Mouse (Mus musculus) midbrain, embryonic 14.5 days (tissue): ENCODE data around the gene Sugp1. TPM values are rescaled to one million over a fixed set of nuclear protein-coding genes. Genes with fewer than 3 reads are reported as not detected.

ENCODE experiments used
- ATAC-seq: fragments of 200-750 bp; cut with Nextera tagmentation; 2 replicates; pipeline ENCODE4 v1.8.0; 2017; ENCODE audit warnings: moderate number of reproducible peaks, moderate library complexity; ENCODE audit not compliant: low FRiP score, low TSS enrichment
- DNase-seq: peaks from one replicate; pipeline ENCODE4 v3.0.0-alpha.2; 2015
- H3K27ac ChIP-seq: fragments of 300-500 bp; sonication (generic); replicated peaks from 2 replicates; pipeline ENCODE4 v1.5.1; 2014; ENCODE audit warnings: mild to moderate bottlenecking, low read depth, low read length, moderate library complexity
- H3K27me3 ChIP-seq: fragments of 300-500 bp; sonication (generic); 2 replicates; pipeline ENCODE4 v1.6.1; 2014; ENCODE audit warnings: low read length, control low read depth, mixed read lengths; ENCODE audit not compliant: control insufficient read depth, insufficient read depth
- H3K36me3 ChIP-seq: fragments of 300-500 bp; sonication (generic); 2 replicates; pipeline ENCODE4 v1.6.1; 2014; ENCODE audit warnings: low read length, control low read depth; ENCODE audit not compliant: control insufficient read depth, insufficient read depth
- H3K4me1 ChIP-seq: fragments of 300-500 bp; sonication (generic); 2 replicates; pipeline ENCODE4 v1.6.1; 2014; ENCODE audit warnings: mild to moderate bottlenecking, antibody characterized with exemption, low read length, control low read depth; ENCODE audit not compliant: control insufficient read depth, insufficient read depth
- H3K4me2 ChIP-seq: fragments of 300-500 bp; sonication (generic); 2 replicates; pipeline ENCODE4 v1.6.1; 2014; ENCODE audit warnings: mild to moderate bottlenecking, low read length, moderate library complexity
- H3K4me3 ChIP-seq: fragments of 300-500 bp; sonication (generic); replicated peaks from 2 replicates; pipeline ENCODE4 v1.5.1; 2014; ENCODE audit warnings: low read depth, low read length
- H3K9ac ChIP-seq: fragments of 300-500 bp; sonication (generic); replicated peaks from 2 replicates; pipeline ENCODE4 v1.6.1; 2014; ENCODE audit warnings: mild to moderate bottlenecking, low read length, moderate library complexity
- H3K9me3 ChIP-seq: fragments of 300-500 bp; sonication (generic); 2 replicates; pipeline ENCODE4 v1.6.1; 2016; ENCODE audit warnings: low read length, control low read depth, mixed read lengths; ENCODE audit not compliant: control insufficient read depth
- WGBS: fragments of 180-500 bp; shearing (Covaris S2); extraction: QIAGEN DNeasy Blood & Tissue Kit; methylation state at CpG from one replicate; pipeline ENCODE4 v1.1.7; 2014; 5-methylcytosine and 5-hydroxymethylcytosine counted together
- polyA plus RNA-seq: library from polyadenylated mRNA; unstranded; fragments of >200 nt; fragmentation: Nextera tagmentation; extraction: Ambion mirVana; gene quantifications from 2 replicates; pipeline ENCODE4 v1.2.1, GENCODE M21; 2014

Gene Sugp1
- 49.2 and 52.7 TPM in 2 replicates for polyA plus RNA-seq

DNA sequence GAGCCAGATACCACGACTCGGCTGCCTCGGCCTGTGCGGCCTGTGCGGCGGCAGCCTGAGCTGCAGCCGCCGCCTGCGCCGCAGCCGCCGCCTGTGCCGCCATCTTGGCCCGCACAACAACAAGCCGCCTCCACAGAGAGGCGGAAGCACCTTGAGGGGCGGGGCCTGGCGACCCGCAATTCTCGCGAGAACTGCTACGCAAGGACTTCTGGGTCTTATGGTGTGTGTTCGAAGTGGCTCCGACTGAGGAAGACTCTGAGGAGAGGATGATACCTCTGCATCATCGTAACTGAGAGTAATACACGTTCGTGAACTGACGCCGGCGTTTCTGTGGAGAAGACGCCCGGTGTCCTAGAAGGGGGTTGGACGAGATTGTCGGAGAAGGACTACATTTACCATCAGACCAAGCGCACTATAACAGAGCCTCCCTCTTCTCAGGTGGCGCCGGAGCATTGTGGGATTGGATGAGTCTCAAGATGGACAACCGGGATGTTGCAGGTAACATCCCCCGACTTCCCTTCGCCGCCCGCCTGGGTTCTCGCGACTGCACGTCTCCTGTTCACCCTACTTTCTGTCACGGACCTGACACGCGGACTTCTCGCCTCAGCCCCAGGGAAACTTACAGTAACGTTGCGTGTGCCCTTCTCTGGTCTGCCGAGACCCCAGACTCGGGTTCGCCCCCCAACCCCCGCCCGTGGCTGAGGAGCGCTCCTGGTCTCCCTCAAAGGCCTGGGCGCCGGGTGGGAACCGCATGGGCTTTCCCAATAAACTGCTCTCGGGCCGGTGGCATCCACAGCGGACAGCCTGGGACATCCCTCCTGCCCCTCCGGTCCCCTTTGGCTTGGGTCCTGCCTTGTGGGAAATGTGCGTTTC is at the start of gene Sugp1, which contains the start of gene Mau2:
Gene Sugp1 (plus strand): TSS at position 231 of the 873 bp plus-strand sequence.
Gene Mau2 (minus strand): TSS at position 152 of the 873 bp plus-strand sequence.
- Histone ChIP-seq H3K9me3 (no peaks in the 10 kb centered on the region), H3K4me3 (peak within 1 kb of the TSS; percentile 97), H3K4me1 (peaks cover 27% of the 10 kb centered on the region), H3K9ac (peak within 1 kb of the TSS; percentile 90), H3K4me2 (peak within 1 kb of the TSS; percentile 92), H3K27me3 (no peaks in the 10 kb centered on the region), H3K27ac (peak within 1 kb of the TSS; percentile 85), H3K36me3 (peaks cover 7% of the 10 kb centered on the region)
- 1% methylated on average over 65 of the region's 65 CpGs for WGBS
- DNase-seq = peak; percentile 98
- ATAC-seq = peak; percentile 97

DNA sequence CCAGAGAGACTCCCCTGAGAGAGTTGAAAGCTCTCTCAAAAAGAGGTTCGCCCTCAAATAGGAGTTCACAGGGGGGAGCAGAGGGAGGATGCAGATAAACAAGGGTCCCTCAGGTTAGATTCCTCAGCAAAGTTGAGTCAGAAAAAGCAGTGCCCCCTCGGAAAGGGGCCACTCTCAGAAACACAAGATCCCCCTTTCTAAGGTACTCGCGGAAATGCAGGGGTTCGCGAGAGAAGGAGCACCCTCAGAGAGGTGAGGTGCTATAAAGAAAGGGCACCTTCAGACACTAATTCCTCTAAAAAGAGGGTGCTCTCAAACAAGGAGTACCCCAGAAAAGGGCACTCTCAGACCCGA is 47.2 kb upstream of the Sugp1 start:
- peak; percentile 8 for DNase-seq
- WGBS = 0% methylated on average over 7 of the region's 7 CpGs
- Histone ChIP-seq H3K27me3 (no peaks in the 10 kb centered on the region), H3K4me1 (peaks cover 10% of the 10 kb centered on the region; the same call in 1 of the 2 replicates), H3K9ac (peak overlapping the region; percentile 64), H3K27ac (peak overlapping the region; percentile 86), H3K4me3 (peak overlapping the region; percentile 95), H3K36me3 (peaks cover 8% of the 10 kb centered on the region; the same call in 1 of the 2 replicates), H3K9me3 (no peaks in the 10 kb centered on the region), H3K4me2 (peak overlapping the region; percentile 88)
- ATAC-seq = no peak

DNA sequence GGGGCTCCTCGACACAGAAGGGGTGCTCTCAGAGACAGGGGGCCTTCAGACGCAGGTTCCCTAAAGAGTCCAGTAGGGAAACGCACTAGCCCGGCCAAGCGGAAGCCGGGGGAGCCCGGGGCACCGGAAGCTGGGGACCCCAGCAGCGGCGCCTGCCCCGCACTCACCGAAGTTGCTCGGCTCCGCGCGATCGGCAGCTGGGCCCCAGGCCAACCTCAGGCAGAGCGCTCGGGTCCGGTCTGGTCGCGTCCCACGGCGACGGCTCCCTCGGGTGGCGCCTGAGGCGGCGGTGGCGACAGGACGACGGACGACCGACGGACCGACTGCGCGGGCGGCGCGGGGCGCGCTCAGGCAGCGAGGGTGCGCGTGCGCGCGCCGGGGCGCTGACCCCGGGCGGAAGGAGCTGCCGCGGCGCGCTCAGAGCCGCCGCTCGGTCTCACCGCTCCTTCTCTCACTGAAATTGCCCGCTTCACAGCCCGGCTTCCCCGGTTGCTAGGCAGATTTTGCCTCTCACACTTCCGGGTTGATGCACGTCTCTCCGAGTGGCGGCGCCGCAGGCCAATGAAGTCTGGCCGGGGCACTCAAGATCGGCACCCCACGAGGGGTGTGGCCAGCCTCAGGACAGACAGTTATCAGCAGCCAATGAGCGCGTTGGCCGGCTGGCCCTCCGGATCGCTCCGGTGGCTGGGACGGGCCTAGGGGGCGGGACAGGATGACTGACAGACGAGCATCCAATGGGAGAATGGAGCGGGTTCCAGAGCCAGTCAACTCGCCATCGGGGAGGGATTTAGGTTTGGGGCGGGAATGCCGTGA is 46.6 kb upstream of the Sugp1 start, which contains the start of gene Gatad2a:
Gene Gatad2a (minus strand): TSS at position 609 of the 813 bp plus-strand sequence.
- WGBS = under 1% methylated on average over 83 of the region's 87 CpGs
- Histone ChIP-seq H3K9ac (peak within 1 kb of the TSS; percentile 68), H3K9me3 (no peaks in the 10 kb centered on the region), H3K4me2 (peak within 1 kb of the TSS; percentile 88), H3K4me1 (peaks cover 10% of the 10 kb centered on the region; the same call in 1 of the 2 replicates), H3K27ac (peak within 1 kb of the TSS; percentile 86), H3K36me3 (peaks cover 8% of the 10 kb centered on the region; the same call in 1 of the 2 replicates), H3K27me3 (no peaks in the 10 kb centered on the region), H3K4me3 (peak within 1 kb of the TSS; percentile 95)
- peak; percentile 99 for DNase-seq
- ATAC-seq = peak; percentile 100

DNA sequence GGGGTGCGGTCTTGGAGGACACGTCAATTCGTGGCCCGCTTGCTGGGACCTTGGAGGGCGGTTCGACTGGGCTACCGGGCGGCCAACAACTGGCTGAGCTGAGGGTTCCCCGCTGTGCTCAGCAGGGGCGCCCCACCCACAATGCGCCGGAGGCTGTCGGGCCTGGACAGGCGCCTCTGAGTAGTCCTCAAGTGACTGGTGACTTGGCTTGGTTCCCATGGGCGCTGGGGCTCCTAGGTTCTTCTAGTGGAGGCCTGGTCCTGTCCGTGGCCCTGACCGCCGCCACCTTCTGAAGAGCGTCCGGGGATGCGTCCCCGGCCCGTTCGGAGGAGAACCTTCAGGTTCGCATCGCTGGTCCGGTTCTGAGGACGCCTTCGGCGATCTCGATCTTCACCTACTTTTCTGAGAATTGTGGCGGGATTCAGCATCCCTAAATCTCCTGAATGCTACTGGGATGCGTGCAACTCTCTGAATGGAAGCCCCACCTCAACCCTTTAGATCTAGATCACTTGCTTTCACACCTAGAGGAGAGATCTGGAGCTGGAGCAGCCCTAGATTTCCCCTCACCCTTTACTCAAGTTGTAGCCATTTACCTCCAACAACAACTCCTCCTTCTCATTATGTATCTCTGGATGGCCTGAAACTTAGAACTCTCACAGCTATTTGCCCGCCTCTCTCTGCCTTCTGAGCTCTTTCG is 45.9 kb upstream of the Sugp1 start:
- Histone ChIP-seq H3K27ac (peak overlapping the region; percentile 68), H3K4me3 (peak overlapping the region; percentile 95), H3K36me3 (peaks cover 8% of the 10 kb centered on the region; the same call in 1 of the 2 replicates), H3K4me1 (peaks cover 10% of the 10 kb centered on the region; the same call in 1 of the 2 replicates), H3K27me3 (no peaks in the 10 kb centered on the region), H3K9me3 (no peaks in the 10 kb centered on the region), H3K9ac (peak overlapping the region; percentile 68), H3K4me2 (peak overlapping the region; percentile 88)
- no peak for ATAC-seq
- 4% methylated on average over 35 of the region's 35 CpGs for WGBS
- DNase-seq = no peak

DNA sequence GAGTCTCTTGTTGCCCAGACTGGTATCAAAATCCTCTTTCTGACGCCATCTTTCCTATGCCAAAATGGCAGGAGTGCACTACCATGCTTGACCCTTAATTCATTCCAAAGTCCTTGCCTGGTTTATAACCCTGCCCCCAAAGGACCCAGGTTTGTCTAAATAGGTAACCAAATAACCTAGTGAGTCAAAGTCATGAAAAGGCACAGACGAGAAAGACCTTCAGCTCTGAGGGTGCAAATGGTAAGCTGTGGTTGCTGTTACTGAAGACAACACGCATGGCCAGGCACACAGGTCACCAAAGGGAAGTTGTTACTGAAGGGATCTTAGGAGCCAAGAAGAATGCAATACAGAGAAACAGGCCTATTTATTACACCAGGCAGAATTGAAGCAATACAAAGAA is 43.9 kb upstream of the Sugp1 start:
- no peak overlapping the region for H3K4me2 ChIP-seq
- ATAC-seq = no peak
- H3K36me3 ChIP-seq = no peaks in the 10 kb centered on the region
- H3K27ac ChIP-seq = no peak overlapping the region
- no peaks in the 10 kb centered on the region for H3K9me3 ChIP-seq
- H3K9ac ChIP-seq = no peak overlapping the region
- no peak for DNase-seq
- no peak overlapping the region for H3K4me3 ChIP-seq
- peaks cover 10% of the 10 kb centered on the region; the same call in 1 of the 2 replicates for H3K4me1 ChIP-seq
- WGBS = 88% methylated on average over 3 of the region's 3 CpGs
- no peaks in the 10 kb centered on the region for H3K27me3 ChIP-seq

DNA sequence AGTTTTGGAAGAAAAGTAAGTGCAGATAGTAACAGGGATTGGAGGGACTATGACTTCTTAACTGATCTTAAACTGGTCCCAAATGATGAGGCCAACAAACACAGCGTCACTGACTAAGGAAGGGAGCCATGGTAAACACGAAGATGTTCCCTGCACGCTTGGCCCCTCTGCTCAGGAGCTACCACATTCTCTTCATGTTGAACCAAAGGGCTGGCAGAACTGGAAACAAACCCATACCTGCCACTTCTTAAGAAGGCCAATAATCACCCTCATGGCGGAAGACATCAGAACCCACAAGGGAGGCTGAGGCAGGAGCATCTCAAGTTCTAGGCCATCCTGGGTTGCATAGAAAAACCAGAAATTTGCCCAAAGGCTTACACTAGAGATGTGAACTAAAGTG is 43.4 kb upstream of the Sugp1 start:
- 96% methylated on average over 4 of the region's 4 CpGs for WGBS
- no peak overlapping the region for H3K9ac ChIP-seq
- ATAC-seq (no peak), DNase-seq (no peak)
- no peak overlapping the region for H3K27ac ChIP-seq
- H3K4me3 ChIP-seq = no peak overlapping the region
- no peaks in the 10 kb centered on the region for H3K27me3 ChIP-seq
- peaks cover 10% of the 10 kb centered on the region; the same call in 1 of the 2 replicates for H3K4me1 ChIP-seq
- no peaks in the 10 kb centered on the region for H3K9me3 ChIP-seq
- H3K36me3 ChIP-seq = no peaks in the 10 kb centered on the region
- no peak overlapping the region for H3K4me2 ChIP-seq

DNA sequence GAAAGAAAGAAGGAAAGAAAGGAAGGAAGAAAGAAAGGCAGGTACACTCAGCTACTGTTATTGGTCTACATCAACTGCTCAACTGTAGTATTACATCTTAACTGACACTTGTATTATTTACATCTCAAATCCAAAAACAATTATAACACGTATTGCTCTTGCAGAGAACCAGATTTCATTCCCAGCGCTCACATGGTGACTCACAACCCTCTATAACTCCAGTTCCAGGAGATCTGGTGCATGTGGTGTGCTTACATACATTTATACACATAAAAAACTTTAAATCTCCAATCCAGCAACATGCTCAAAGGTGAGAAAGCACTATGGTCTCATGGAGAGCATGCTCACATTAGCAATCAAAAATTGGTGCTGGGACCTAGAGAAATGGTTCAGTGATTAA is 42.4 kb upstream of the Sugp1 start:
- Histone ChIP-seq H3K4me2 (no peak overlapping the region), H3K36me3 (no peaks in the 10 kb centered on the region), H3K4me3 (no peak overlapping the region), H3K27ac (no peak overlapping the region), H3K4me1 (peaks cover 7% of the 10 kb centered on the region; the same call in 1 of the 2 replicates), H3K9me3 (no peaks in the 10 kb centered on the region), H3K27me3 (no peaks in the 10 kb centered on the region), H3K9ac (no peak overlapping the region)
- WGBS = 81% methylated on average over 2 of the region's 2 CpGs
- ATAC-seq (no peak), DNase-seq (no peak)
